Mouse (Mus musculus): ENCODE data around the gene Ddx24. TPM values are rescaled to one million over a fixed set of nuclear protein-coding genes. Genes with fewer than 3 reads are reported as not detected.

The Ddx24 gene
- total and polyA plus RNA-seq, 3 experiments = 38.9 to 132 (median 116) TPM

Other genes with a start within 250 kb of the Ddx24 start
- 1 to 10 TPM in 1 of 2 experiments, under 1 TPM in 1; 0.75 to 2.9 TPM for gene Prima1, start 183.7 kb downstream of the Ddx24 start, total RNA-seq (2021)
- 1.1 and 2.2 TPM in 2 replicates for gene Prima1, start 183.7 kb downstream of the Ddx24 start, polyA plus RNA-seq (2012; rRNA removed)
- gene Fam181a, start 114.9 kb downstream of the Ddx24 start, total RNA-seq (2021) = not detected
- gene Fam181a, start 114.9 kb downstream of the Ddx24 start, polyA plus RNA-seq (2012; rRNA removed) = 0.22 TPM in 1 of 2 replicates, not detected in the other
- gene Asb2, start 69.8 kb downstream of the Ddx24 start, total RNA-seq (2021) = 1 to 10 TPM; 1.2 to 2.0 TPM
- gene Asb2, start 69.8 kb downstream of the Ddx24 start, polyA plus RNA-seq (2012; rRNA removed) = 6.3 and 8.2 TPM in 2 replicates
- gene Otub2, start 37.1 kb downstream of the Ddx24 start, total RNA-seq (2021) = 1 to 10 TPM; 3.0 to 3.8 TPM
- 2.6 and 3.3 TPM in 2 replicates for gene Otub2, start 37.1 kb downstream of the Ddx24 start, polyA plus RNA-seq (2012; rRNA removed)
- gene 9330161L09Rik, start 18.0 kb downstream of the Ddx24 start, total RNA-seq (2021) = 1 to 10 TPM in 1 of 2 experiments, under 1 TPM in 1; 0.98 to 2.2 TPM
- 0.39 and 0.70 TPM in 2 replicates for gene 9330161L09Rik, start 18.0 kb downstream of the Ddx24 start, polyA plus RNA-seq (2012; rRNA removed)
- 1,000 to 10,000 TPM in 1 of 2 experiments, 100 to 1,000 TPM in 1; 923 to 1,715 TPM for gene Ifi27, start 8.4 kb upstream of the Ddx24 start, total RNA-seq (2021)
- gene Ifi27, start 8.4 kb upstream of the Ddx24 start, polyA plus RNA-seq (2012; rRNA removed) = 1,448 and 1,459 TPM in 2 replicates
- 1,000 to 10,000 TPM in 1 of 2 experiments, 100 to 1,000 TPM in 1; 340 to 1,466 TPM for gene Ifi27l2a, start 17.9 kb upstream of the Ddx24 start, total RNA-seq (2021)
- 539 and 2,543 TPM in 2 replicates for gene Ifi27l2a, start 17.9 kb upstream of the Ddx24 start, polyA plus RNA-seq (2012; rRNA removed)
- gene Ifi27l2b, start 31.4 kb upstream of the Ddx24 start, total RNA-seq (2021) = not detected
- gene Ifi27l2b, start 31.4 kb upstream of the Ddx24 start, polyA plus RNA-seq (2012; rRNA removed) = not detected in 2 replicates
- gene Ppp4r4, start 106.5 kb upstream of the Ddx24 start, total RNA-seq (2021) = 1 to 10 TPM; 2.9 to 4.8 TPM
- 0.98 and 2.1 TPM in 2 replicates for gene Ppp4r4, start 106.5 kb upstream of the Ddx24 start, polyA plus RNA-seq (2012; rRNA removed)
- gene Serpina10, start 205.6 kb upstream of the Ddx24 start, total RNA-seq (2021) = under 1 TPM in 1 of 2 experiments, not detected in 1; 0.46 TPM
- gene Serpina10, start 205.6 kb upstream of the Ddx24 start, polyA plus RNA-seq (2012; rRNA removed) = not detected in 2 replicates
- gene Serpina6, start 231.4 kb upstream of the Ddx24 start, total RNA-seq (2021) = 1 to 10 TPM; 1.7 to 5.4 TPM
- gene Serpina6, start 231.4 kb upstream of the Ddx24 start, polyA plus RNA-seq (2012; rRNA removed) = 0.27 and 1.3 TPM in 2 replicates

All from adrenal gland, adult 2 months (tissue).